ENCODE assay signal across 13 mouse cellular contexts in the genomic region with DNA sequence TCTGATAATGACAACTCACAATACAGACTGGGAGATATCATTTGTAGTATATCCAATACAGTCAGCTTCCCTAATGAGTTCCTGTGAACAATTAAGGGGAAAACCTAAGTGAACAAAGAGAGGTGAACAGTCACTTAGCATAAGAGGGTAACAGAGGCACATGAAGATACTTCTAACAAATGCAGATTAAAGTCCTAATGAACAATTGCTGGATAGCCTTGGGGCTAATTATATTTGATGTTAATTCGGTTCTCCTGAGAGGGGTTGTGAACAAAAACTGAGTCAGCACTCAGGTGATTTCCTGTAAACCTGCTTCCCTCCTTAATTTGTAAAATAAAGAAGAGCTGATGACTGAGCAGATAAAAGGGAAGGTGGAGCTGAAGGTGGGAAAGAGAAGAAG.
"Had no signal": no experiment of that assay in that cellular context is flagged by ENCODE, and none has a peak within 500 bp of the region (broad histone marks: within the 10 kb centered on the region; RNA-seq: fewer than 3 reads in every experiment).

No protein-coding gene starts in this region.

- H3K4me1 ChIP-seq: midbrain, embryonic 10.5 days; midbrain, embryonic 12.5 days; midbrain, embryonic 15.5 days; neural tube, embryonic 12.5 days; stomach, embryonic 15.5 days had no signal

- H3K27ac ChIP-seq: midbrain, embryonic 10.5 days; midbrain, embryonic 12.5 days; midbrain, embryonic 15.5 days; neural tube, embryonic 12.5 days; stomach, embryonic 15.5 days; stomach, postnatal 0 days had no signal

- H3K9ac ChIP-seq: lung, embryonic 14.5 days; midbrain, embryonic 12.5 days; midbrain, embryonic 15.5 days; neural tube, embryonic 12.5 days; stomach, embryonic 15.5 days had no signal

- ATAC-seq: midbrain, embryonic 15.5 days had no signal

- H3K27me3 ChIP-seq: neural tube, embryonic 12.5 days; stomach, embryonic 15.5 days had no signal

- H3K9me3 ChIP-seq: midbrain, embryonic 10.5 days; midbrain, embryonic 12.5 days; midbrain, embryonic 15.5 days; neural tube, embryonic 12.5 days; stomach, embryonic 15.5 days had no signal

- H3K36me3 ChIP-seq: midbrain, embryonic 10.5 days; midbrain, embryonic 12.5 days; midbrain, embryonic 15.5 days; neural tube, embryonic 12.5 days; stomach, embryonic 15.5 days had no signal

- H3K4me2 ChIP-seq: lung, embryonic 14.5 days; midbrain, embryonic 12.5 days; midbrain, embryonic 15.5 days; neural tube, embryonic 12.5 days; stomach, embryonic 15.5 days had no signal

- H3K4me3 ChIP-seq: midbrain, embryonic 10.5 days; midbrain, embryonic 12.5 days; midbrain, embryonic 15.5 days; neural tube, embryonic 12.5 days; stomach, embryonic 15.5 days had no signal

- DNase-seq: lung, adult 18-20 months; lung, embryonic 14.5 days; lung, postnatal 10 days; lung, postnatal 4 days; thymus, adult 2 months; thymus, postnatal 25 days; thymus, postnatal 4 days had no signal
